Mouse (Mus musculus) MEL (cell line): ENCODE data around the gene Rgl1. TPM values are rescaled to one million over a fixed set of nuclear protein-coding genes. Genes with fewer than 3 reads are reported as not detected.

Experiments used
- DNase-seq: peaks from one replicate; pipeline ENCODE4 v3.0.0; 2011; ENCODE audit warnings: low read depth, low spot score
- H3K27ac ChIP-seq: 2 replicates; pipeline ENCODE4 v1.5.1; 2012; ENCODE audit warnings: low read depth, mild to moderate bottlenecking, control low read depth, low read length, moderate library complexity; ENCODE audit not compliant: control insufficient read depth
- H3K27me3 ChIP-seq, 2 experiments: fragments of 150-350 bp in 1 of 2; sonication (generic) in 1 of 2; 2 replicates each; pipeline ENCODE4 v1.6.1; 2012; ENCODE audit warnings: low read length in 2 of 2, mild to moderate bottlenecking in 2 of 2, improper control_type of control experiment in 1 of 2, moderate library complexity in 1 of 2; ENCODE audit not compliant: insufficient read depth in 2 of 2, control insufficient read depth in 1 of 2
- H3K36me3 ChIP-seq, 2 experiments: 2 replicates each; pipeline ENCODE4 v1.6.1; 2012 to 2014; ENCODE audit warnings: low read length in 2 of 2, improper control_type of control experiment in 1 of 2, inconsistent platforms in 1 of 2, mild to moderate bottlenecking in 1 of 2; ENCODE audit not compliant: insufficient read depth in 2 of 2, control insufficient read depth in 1 of 2
- H3K4me1 ChIP-seq, 2 experiments: fragments of 150-350 bp in 1 of 2; sonication (generic) in 1 of 2; 2 replicates each; pipeline ENCODE4 v1.6.1; 2012; ENCODE audit warnings: low read length in 2 of 2, improper control_type of control experiment in 1 of 2, mild to moderate bottlenecking in 1 of 2; ENCODE audit not compliant: insufficient read depth in 2 of 2, control insufficient read depth in 1 of 2
- H3K4me3 ChIP-seq, 2 experiments: fragments of 150-350 bp in 1 of 2; sonication (generic) in 1 of 2; 2 replicates each; pipeline ENCODE4 v1.5.1; 2012; ENCODE audit warnings: low read depth in 2 of 2, low read length in 2 of 2, mild to moderate bottlenecking in 2 of 2, moderate library complexity in 2 of 2, control low read depth in 1 of 2, improper control_type of control experiment in 1 of 2; ENCODE audit not compliant: control insufficient read depth in 1 of 2, insufficient read depth in 1 of 2
- H3K79me2 ChIP-seq: 2 replicates; pipeline ENCODE4 v1.6.1; 2012; ENCODE audit warnings: mild to moderate bottlenecking, low read length, moderate library complexity; ENCODE audit not compliant: control insufficient read depth, poor library complexity, insufficient read depth
- H3K9ac ChIP-seq: 2 replicates; pipeline ENCODE4 v1.6.1; 2012; ENCODE audit warnings: low read depth, mild to moderate bottlenecking, control low read depth, low read length, moderate library complexity; ENCODE audit not compliant: control insufficient read depth, poor library complexity, severe bottlenecking
- H3K9me3 ChIP-seq: fragments of 150-350 bp; sonication (generic); replicated peaks from 2 replicates; pipeline ENCODE4 v1.6.1; 2012; ENCODE audit warnings: mild to moderate bottlenecking, low read length, improper control_type of control experiment, moderate library complexity; ENCODE audit not compliant: insufficient read depth
- BHLHE40 ChIP-seq: IDR thresholded peaks from 2 replicates; pipeline ENCODE4 v1.6.1; 2012; ENCODE audit warnings: low read depth, mild to moderate bottlenecking, inconsistent platforms, low read length, improper control_type of control experiment, borderline replicate concordance
- CHD2 ChIP-seq: IDR thresholded peaks from 2 replicates; pipeline ENCODE4 v1.6.1; 2011; ENCODE audit warnings: low read length, improper control_type of control experiment
- CTCF ChIP-seq, 3 experiments: IDR thresholded peaks in 2 of 3; conservative IDR thresholded peaks in 1 of 3; 2 replicates each; pipeline ENCODE4 v1.5.1; 2011 to 2012; ENCODE audit warnings: low read length in 3 of 3, low read depth in 2 of 3, mild to moderate bottlenecking in 2 of 3, improper control_type of control experiment in 1 of 3, inconsistent platforms in 1 of 3, mixed read lengths in 1 of 3, moderate library complexity in 1 of 3; ENCODE audit not compliant: control insufficient read depth in 1 of 3, insufficient read depth in 1 of 3, poor library complexity in 1 of 3, severe bottlenecking in 1 of 3
- E2F4 ChIP-seq: IDR thresholded peaks from 2 replicates; pipeline ENCODE4 v1.6.1; 2011; ENCODE audit warnings: low read depth, low read length, improper control_type of control experiment, borderline replicate concordance
- EP300 ChIP-seq, 2 experiments: IDR thresholded peaks; 2 replicates each; pipeline ENCODE4 v1.6.1; 2011; ENCODE audit warnings: improper control_type of control experiment in 2 of 2, low read length in 2 of 2, low read depth in 1 of 2, mild to moderate bottlenecking in 1 of 2
- ETS1 ChIP-seq: IDR thresholded peaks from 2 replicates; pipeline ENCODE4 v1.6.1; 2012; ENCODE audit warnings: low read depth, mild to moderate bottlenecking, inconsistent platforms, low read length, improper control_type of control experiment, moderate library complexity
- GABPA ChIP-seq: IDR thresholded peaks from 2 replicates; pipeline ENCODE4 v1.6.1; 2012; ENCODE audit warnings: low read depth, mild to moderate bottlenecking, inconsistent platforms, low read length, improper control_type of control experiment, moderate library complexity
- GATA1 ChIP-seq: IDR thresholded peaks from 2 replicates; pipeline ENCODE4 v1.6.1; 2011; ENCODE audit warnings: low read depth, low read length, improper control_type of control experiment
- JUND ChIP-seq: IDR thresholded peaks from 2 replicates; pipeline ENCODE4 v1.6.1; 2011; ENCODE audit warnings: low read depth, mild to moderate bottlenecking, improper control_type of control experiment, low read length
- KAT2A ChIP-seq: conservative IDR thresholded peaks from 2 replicates; pipeline ENCODE4 v1.6.1; 2012; ENCODE audit warnings: low read depth, low read length, improper control_type of control experiment, inconsistent platforms
- MAFK ChIP-seq: IDR thresholded peaks from 2 replicates; pipeline ENCODE4 v1.6.1; 2011; ENCODE audit warnings: low read depth, mild to moderate bottlenecking, low read length, improper control_type of control experiment, borderline replicate concordance
- MAX ChIP-seq: IDR thresholded peaks from 2 replicates; pipeline ENCODE4 v1.6.1; 2011; ENCODE audit warnings: low read length, improper control_type of control experiment
- MAZ ChIP-seq: IDR thresholded peaks from 2 replicates; pipeline ENCODE4 v1.6.1; 2012; ENCODE audit warnings: low read depth, mild to moderate bottlenecking, inconsistent platforms, low read length, improper control_type of control experiment
- MEF2A ChIP-seq: IDR thresholded peaks from 2 replicates; pipeline ENCODE4 v1.6.1; 2014; ENCODE audit warnings: low read depth, mild to moderate bottlenecking, inconsistent platforms, low read length, improper control_type of control experiment; ENCODE audit not compliant: poor library complexity, insufficient replicate concordance, severe bottlenecking; ENCODE audit errors: extremely low read depth
- MXI1 ChIP-seq: IDR thresholded peaks from 2 replicates; pipeline ENCODE4 v1.6.1; 2011; ENCODE audit warnings: mild to moderate bottlenecking, low read depth, low read length, improper control_type of control experiment
- NRF1 ChIP-seq: IDR thresholded peaks from 2 replicates; pipeline ENCODE4 v1.6.1; 2014; ENCODE audit warnings: low read depth, mild to moderate bottlenecking, inconsistent platforms, low read length, improper control_type of control experiment, moderate library complexity; ENCODE audit not compliant: poor library complexity, insufficient read depth, severe bottlenecking
- RCOR1 ChIP-seq: IDR thresholded peaks from 2 replicates; pipeline ENCODE4 v1.6.1; 2012; ENCODE audit warnings: low read depth, mild to moderate bottlenecking, inconsistent platforms, low read length, improper control_type of control experiment
- SMC3 ChIP-seq: IDR thresholded peaks from 2 replicates; pipeline ENCODE4 v1.6.1; 2011; ENCODE audit warnings: low read depth, low read length, improper control_type of control experiment
- TAL1 ChIP-seq: IDR thresholded peaks from 2 replicates; pipeline ENCODE4 v1.6.1; 2012; ENCODE audit warnings: mild to moderate bottlenecking, inconsistent platforms, low read length, moderate library complexity, mixed read lengths
- UBTF ChIP-seq: IDR thresholded peaks from 2 replicates; pipeline ENCODE4 v1.6.1; 2012; ENCODE audit warnings: low read depth, mild to moderate bottlenecking, inconsistent platforms, low read length, improper control_type of control experiment, moderate library complexity, borderline replicate concordance; ENCODE audit not compliant: insufficient read depth
- USF1 ChIP-seq: IDR thresholded peaks from 2 replicates; pipeline ENCODE4 v1.6.1; 2014; ENCODE audit warnings: low read depth, mild to moderate bottlenecking, inconsistent platforms, low read length, improper control_type of control experiment, moderate library complexity
- USF2 ChIP-seq, 2 experiments: IDR thresholded peaks; 2 replicates each; pipeline ENCODE4 v1.6.1; 2011 to 2012; ENCODE audit warnings: improper control_type of control experiment in 2 of 2, low read length in 2 of 2, borderline replicate concordance in 1 of 2, inconsistent platforms in 1 of 2, low read depth in 1 of 2, mild to moderate bottlenecking in 1 of 2; ENCODE audit not compliant: insufficient read depth in 1 of 2
- ZC3H11A ChIP-seq: IDR thresholded peaks from 2 replicates; pipeline ENCODE4 v1.6.1; 2012; ENCODE audit warnings: low read depth, mild to moderate bottlenecking, inconsistent platforms, low read length, improper control_type of control experiment
- ZKSCAN1 ChIP-seq: IDR thresholded peaks from 2 replicates; pipeline ENCODE4 v1.6.1; 2012; ENCODE audit warnings: low read depth, mild to moderate bottlenecking, inconsistent platforms, low read length, improper control_type of control experiment, moderate library complexity
- ZNF384 ChIP-seq: IDR thresholded peaks from 2 replicates; pipeline ENCODE4 v1.6.1; 2012; ENCODE audit warnings: low read depth, mild to moderate bottlenecking, inconsistent platforms, low read length, improper control_type of control experiment
- polyA plus RNA-seq, 2 experiments: library from polyadenylated mRNA; stranded (reverse) in 1 of 2; unstranded in 1 of 2; fragments of >175 nt in 1 of 2; fragments of >200 nt in 1 of 2; gene quantifications; 2 replicates each; pipeline versions ENCODE4 v1.2.1 to v1.2.4; 2012; ENCODE audit warnings: low replicate concordance in 2 of 2, low read depth in 1 of 2; ENCODE audit not compliant: insufficient read length in 2 of 2, insufficient read depth in 1 of 2, missing spikeins in 1 of 2
- total RNA-seq: library from RNA; depleted of rRNA; stranded (reverse); fragments of 300-350 nt; gene quantifications from 2 replicates; pipeline ENCODE4 v1.2.3, GENCODE M21; 2012

Gene Rgl1
- total and polyA plus RNA-seq, 3 experiments = 0.12 to 0.39 TPM; not detected in 1

- TF ChIP-seq USF1 (no peak), CTCF (IDR thresholded peaks at IDR 0.05 in 2 of 3, conservative IDR thresholded peaks at IDR 0.05 in 1 of 3; ENCODE audit: control insufficient read depth in 1 of 3, insufficient read depth in 1 of 3, low read depth in 2 of 3, low read length in 3 of 3, poor library complexity in 1 of 3, severe bottlenecking in 1 of 3) (peak in 2 of 3 experiments; percentile 24 to 42; a peak in 3 of 6 replicates)
- H3K4me3 ChIP-seq = no peak overlapping the region
- H3K9ac ChIP-seq = no peak overlapping the region
- H3K79me2 ChIP-seq = no peaks in the 10 kb centered on the region
- H3K9me3 ChIP-seq = no peaks in the 10 kb centered on the region
- no peak overlapping the region for H3K27ac ChIP-seq
- no peaks in the 10 kb centered on the region for H3K27me3 ChIP-seq
- DNase-seq = peak; percentile 44
- H3K4me1 ChIP-seq = peaks cover 2 to 18% of the 10 kb centered on the region in 2 experiments
- H3K36me3 ChIP-seq = peaks cover 12 to 13% of the 10 kb centered on the region in 2 experiments
These were observed 49.1 kb upstream of the Rgl1 start for GRCm38 (mm10) chr1:152815265-152815701.

GRCm38 (mm10) chr1:152810533-152811439, 44.6 kb upstream of the Rgl1 start:
- H3K4me1 ChIP-seq = peaks cover 9 to 38% of the 10 kb centered on the region in 2 experiments
- peaks cover 9 to 32% of the 10 kb centered on the region in 2 experiments for H3K36me3 ChIP-seq
- DNase-seq = peak; percentile 57
- no peaks in the 10 kb centered on the region for H3K9me3 ChIP-seq
- no peak overlapping the region for H3K27ac ChIP-seq
- no peak overlapping the region for H3K9ac ChIP-seq
- peaks cover 15% of the 10 kb centered on the region for H3K79me2 ChIP-seq
- no peak for TF ChIP-seq USF2 (IDR thresholded peaks at IDR 0.05; ENCODE audit: borderline replicate concordance in 1 of 2, insufficient read depth in 1 of 2, low read depth in 1 of 2, low read length in 2 of 2)
- TF ChIP-seq MEF2A = no peak
- TF ChIP-seq ZNF384 = no peak
- no peak for TF ChIP-seq KAT2A
- no peak for TF ChIP-seq BHLHE40
- no peak for TF ChIP-seq GABPA
- no peak for TF ChIP-seq MAFK
- TF ChIP-seq EP300 (IDR thresholded peaks at IDR 0.05; ENCODE audit: low read depth in 1 of 2, low read length in 2 of 2) = peak in 1 of 2 experiments; percentile 59; a peak in 3 of 4 replicates
- TF ChIP-seq E2F4 = no peak
- no peak for TF ChIP-seq CHD2
- TF ChIP-seq RCOR1 = no peak
- no peak for TF ChIP-seq ZKSCAN1
- TF ChIP-seq NRF1 = no peak
- TF ChIP-seq UBTF = no peak
- TF ChIP-seq TAL1 = peak; percentile 47
- no peak for TF ChIP-seq ZC3H11A
- peak; percentile 47; the same call in 1 of the 2 replicates for TF ChIP-seq ETS1
- TF ChIP-seq JUND = no peak
- no peak for TF ChIP-seq MAZ
- TF ChIP-seq GATA1 = peak; percentile 75
- TF ChIP-seq SMC3 = no peak
- no peak for TF ChIP-seq MAX
- TF ChIP-seq MXI1 = no peak
- TF ChIP-seq USF1 = no peak
- H3K27me3 ChIP-seq = no peaks in the 10 kb centered on the region
- no peak overlapping the region for H3K4me3 ChIP-seq
